Mouse (Mus musculus) layer of hippocampus, postnatal 10 days (tissue): Measurements from ENCODE around the gene Ppp1r1a. TPM values are rescaled to one million over a fixed set of nuclear protein-coding genes. Genes with fewer than 3 reads are reported as not detected.

Source experiments
- DNase-seq, 2 experiments: peaks; one replicate each; pipeline ENCODE4 v3.0.0; 2021; ENCODE audit warnings: low spot score in 2 of 2
- total RNA-seq, 2 experiments: library from RNA; stranded (reverse); gene quantifications; 2 replicates each; pipeline ENCODE4 v1.2.3; 2021

Gene Ppp1r1a
- total RNA-seq, 2 experiments from 2014 or later = 147 to 157 TPM

DNA sequence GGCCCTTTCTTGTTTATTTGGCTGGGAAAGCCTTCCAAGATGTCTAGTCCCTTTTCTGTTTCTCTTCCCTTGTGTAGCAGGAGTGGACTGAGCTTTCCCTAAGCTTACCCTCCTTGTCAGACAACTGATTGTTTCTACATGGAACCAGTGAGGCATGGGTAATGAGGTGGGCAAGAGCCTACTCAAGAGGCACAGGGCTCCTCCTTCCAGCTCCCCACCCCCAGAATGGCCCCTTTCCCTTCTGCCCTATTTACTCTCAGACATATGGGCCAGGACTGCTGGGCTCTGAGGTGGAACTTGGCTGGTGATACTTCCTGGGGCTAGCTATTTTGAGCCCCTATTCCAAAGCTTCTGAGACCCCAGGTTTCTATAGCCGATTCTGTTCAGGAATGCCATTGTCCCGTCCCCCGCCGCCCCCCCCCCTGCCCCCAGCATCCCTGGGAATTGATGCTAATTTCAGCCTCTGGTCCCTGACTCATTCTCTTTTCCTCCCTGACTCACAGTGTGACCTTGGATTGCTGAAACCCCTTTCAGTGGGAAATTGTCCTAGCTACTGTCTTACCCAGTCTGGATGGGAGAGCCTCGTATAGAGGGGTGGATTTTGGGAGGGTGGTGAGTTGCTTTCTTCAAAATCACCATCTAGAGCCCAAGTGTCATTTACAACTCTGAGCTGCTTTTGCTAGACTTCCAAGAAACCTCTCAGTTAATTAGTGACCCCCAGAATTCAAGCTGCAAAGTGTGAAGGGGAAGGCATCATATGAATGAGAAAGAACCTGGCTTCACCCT lies 19.0 kb downstream of the Ppp1r1a start:
- DNase-seq = no peak

DNA sequence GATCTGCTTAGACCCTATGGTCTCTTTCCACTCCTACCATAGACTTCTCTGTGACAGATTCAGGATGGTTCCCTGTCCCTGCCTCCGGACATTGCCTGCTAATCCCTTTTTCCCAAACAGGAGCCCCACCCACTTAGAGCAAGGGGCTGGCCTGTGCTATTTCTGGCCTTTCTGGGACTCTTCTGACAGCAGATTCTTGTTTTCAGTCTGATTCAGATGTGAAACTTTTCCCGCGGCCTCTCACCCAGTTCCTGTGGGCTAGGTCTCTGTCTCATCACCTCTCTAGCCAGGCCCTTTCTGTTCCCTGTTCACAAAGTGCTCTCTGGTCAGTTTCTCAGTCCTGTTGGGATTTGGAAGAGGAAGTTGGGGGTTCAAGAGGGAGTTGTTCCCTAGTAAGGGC lies 22.9 kb downstream of the Ppp1r1a start:
- peak; percentile 4 to 13 for DNase-seq

DNA sequence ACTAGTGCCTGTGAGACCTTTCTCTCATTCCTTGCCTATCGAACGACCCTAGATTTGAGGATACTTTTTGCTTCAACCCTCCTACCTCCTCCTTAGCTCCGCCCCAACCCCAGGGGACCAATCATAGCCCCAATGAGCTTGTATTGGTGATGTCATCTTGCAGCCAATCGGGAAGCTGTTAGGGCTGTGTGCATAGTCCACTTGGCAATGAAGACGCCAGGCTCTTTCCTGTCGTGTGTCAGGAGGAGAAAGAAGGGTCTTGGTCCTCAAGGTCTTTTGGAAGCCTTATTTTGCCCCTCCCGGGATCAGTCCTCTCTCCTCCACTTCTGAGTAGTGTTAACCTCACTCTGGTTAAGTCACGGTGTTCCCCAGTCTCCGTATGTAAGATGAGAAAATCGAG lies 23.7 kb downstream of the Ppp1r1a start:
- peak; percentile 68 to 79 for DNase-seq

DNA sequence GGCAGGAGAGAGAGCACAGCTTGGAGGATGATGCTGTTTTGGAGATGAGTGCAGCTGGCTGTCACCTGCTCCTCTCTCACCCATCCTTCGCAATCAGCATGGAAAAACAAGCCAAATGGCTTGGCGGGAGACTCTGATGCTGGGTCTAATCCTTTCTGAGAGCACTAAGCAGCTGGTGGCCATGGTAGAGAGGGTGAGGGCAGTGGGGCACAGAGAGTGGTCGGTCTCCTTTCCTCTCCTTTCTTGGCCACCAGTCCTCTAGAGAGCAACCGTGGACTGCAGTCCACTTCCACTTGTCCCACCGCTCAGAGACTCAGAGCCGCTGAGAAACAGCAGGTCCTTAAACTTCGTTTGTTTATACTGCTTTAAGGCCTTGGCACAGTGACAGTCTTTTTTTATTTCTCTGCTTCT lies 24.2 kb downstream of the Ppp1r1a start:
- DNase-seq = peak in 1 of 2 experiments; percentile 41

DNA sequence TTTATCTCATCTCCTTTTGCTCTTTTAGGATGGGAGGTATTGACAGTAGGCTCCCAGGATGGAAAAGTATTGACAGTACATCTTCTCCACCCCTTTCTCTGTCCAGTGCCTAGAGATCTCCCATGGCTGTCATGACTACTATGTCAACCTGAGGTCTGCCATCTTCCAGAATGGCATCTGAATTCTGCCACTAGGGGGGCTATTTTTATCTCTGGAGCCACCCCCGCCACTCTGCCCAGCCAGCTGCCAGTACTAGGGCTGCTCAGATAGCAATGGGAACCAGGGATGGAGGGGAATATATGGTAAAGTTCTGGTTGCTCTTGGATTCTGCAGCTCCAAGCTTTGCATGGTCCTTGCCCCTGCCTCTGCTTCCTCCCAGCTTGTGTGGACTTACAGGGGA lies 26.2 kb downstream of the Ppp1r1a start:
- peak in 1 of 2 experiments; percentile 34 for DNase-seq

DNA sequence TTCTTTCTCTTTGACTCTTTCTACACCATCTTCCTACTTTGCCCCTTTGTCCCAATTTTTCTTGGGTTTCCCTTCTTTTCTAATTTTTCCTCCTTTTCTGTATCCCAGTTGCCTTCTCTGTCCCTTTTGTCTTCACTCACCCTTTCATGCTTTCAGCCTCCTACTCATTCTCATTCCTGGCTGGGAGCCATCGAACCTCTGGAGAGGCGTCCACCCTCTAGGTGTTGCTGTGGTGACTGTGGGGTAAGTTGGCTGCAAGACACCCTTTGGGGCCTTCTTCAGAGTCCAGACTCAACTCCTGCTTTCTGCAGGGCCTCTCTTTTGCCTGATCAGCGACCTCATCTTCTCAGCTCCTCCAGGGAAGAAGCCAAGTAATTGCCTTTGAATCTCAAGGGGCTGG lies 28.5 kb downstream of the Ppp1r1a start:
- DNase-seq = no peak

DNA sequence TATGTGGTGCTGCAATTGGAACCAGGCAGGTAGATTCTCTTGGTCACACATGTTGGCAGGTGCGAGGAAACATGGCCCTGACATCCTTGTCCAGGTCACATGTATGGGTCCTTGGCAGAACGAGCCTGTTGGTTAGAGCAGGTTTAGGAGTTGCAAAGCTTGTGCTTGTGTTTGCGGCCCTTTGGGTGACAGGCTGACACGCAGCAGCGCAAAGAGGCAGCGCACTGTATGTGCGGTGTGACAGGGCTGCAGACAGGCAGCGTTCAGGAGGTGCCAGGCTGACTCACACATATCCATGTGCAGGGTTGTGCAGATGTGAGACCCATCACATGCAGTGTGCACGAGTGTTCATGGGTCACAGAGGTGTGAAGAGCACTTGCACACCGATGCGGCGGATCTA lies 34.1 kb downstream of the Ppp1r1a start:
- DNase-seq = peak in 1 of 2 experiments; percentile 45

DNA sequence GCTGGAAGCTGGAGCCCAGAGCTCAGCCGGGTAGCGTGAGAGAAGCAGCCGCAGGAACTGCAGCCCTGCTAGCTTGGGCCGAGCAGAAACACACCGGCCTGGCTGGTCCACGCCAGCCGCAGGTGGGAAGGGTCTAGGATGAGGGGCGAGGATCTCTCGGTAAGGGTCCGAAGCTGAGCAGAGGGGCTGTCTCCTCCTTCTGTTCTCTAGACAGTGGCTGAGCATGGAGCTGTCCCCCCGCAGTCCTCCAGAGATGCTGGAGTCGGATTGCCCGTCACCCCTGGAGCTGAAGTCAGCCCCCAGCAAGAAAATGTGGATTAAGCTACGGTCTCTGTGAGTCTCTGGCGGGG lies 34.6 kb downstream of the Ppp1r1a start:
- DNase-seq = no peak

DNA sequence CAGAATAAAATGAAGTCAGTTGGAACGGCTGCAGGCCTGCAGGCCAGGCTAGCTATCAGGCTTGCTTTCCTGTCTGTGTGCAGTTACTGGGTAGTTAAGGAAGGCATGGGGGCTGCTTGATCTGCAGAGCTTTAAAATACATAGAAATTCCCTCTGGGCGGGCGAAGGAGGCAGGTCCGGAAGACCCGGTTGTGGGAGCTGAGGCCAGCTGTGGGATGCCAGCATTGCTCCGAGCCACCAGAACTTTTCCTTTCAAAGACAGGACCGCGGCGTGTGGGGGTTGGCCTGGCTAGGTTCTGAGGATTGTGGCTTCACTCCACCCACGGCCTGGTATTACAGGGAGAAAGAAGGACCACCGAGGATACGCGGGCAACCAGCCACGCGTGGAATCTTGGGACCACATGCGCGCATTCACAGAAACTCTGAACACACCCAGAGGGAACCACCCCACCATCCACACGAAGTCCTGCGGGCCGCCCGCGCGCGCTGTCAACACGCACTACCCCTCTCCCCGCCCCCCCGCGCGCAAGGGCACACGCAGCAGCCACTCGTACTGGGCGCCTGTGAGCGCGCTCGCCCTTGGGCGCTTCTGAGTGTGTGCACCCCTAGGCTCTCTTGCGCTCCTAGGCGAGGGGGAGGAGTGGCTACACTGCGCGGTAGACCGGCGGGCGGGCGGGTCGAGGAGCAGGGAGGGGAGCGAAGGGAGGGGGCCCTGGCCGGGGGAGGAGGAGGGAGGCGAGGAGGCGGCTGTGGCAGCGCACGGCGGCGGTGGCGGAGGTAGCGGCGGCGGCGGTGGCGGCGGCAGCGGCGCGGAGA lies 35.2 kb downstream of the Ppp1r1a start, which contains the start of gene Pde1b:
Pde1b (plus strand) TSS at position 600 of the 816 bp plus-strand sequence.
- peak; percentile 57 to 69 for DNase-seq

DNA sequence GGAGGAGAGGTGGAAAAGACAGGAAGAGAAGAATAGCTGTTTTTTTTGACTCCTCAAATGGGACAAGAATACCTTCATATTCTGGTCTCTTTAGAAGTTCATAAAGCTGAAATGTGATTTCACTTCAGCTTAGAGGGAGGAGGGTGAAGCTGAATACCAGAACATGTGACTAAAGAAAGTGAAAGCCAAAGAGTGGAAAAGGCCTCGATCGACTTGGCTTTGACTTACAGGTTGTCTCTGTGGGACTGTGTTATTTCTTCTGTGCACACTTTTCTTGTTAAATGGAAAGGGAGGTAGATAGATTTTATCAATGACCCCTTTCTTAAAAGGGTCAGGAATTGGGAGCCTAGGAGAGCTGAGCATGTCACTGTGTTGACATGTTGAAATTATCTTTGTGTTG lies 36.6 kb downstream of the Ppp1r1a start:
- no peak for DNase-seq

DNA sequence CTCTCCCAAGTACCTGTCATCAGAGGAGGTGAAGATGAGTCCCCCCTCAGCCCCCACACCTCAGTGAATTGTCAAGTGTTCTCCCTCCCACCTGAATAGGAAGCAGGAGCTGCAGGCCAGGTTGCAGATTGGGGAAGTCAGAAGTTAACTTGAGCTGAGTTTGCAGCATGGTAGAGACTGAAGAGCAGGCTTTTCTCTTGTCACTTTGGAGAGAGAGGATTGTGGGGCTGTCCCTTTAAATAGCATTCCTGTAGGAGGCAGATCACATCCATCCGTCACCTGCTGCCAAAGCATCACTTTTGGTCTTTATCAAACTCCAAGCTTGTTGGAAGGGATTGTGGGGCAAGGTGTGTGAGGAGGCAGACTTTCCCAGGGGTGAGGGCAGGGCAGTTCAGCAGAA lies 37.1 kb downstream of the Ppp1r1a start:
- DNase-seq = no peak

DNA sequence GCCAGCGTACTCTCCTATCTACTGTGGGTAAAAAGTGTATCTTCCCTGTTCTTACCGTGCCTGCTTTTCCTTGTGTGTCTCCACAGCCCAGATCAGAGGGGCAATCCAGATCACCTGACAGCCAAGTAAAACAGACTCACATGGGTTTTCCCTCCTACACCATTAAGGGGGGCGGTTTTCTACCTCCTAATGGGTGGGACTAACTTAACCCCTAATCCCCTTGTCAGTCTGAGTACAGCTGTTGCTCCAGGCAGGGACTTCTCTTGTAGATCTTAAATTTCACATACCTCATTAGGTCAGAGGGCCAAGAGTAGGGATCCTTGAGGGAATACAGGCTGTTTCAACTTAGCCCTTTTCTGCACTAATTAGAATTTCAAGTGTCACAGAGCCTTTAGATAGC lies 39.6 kb downstream of the Ppp1r1a start:
- DNase-seq = no peak

DNA sequence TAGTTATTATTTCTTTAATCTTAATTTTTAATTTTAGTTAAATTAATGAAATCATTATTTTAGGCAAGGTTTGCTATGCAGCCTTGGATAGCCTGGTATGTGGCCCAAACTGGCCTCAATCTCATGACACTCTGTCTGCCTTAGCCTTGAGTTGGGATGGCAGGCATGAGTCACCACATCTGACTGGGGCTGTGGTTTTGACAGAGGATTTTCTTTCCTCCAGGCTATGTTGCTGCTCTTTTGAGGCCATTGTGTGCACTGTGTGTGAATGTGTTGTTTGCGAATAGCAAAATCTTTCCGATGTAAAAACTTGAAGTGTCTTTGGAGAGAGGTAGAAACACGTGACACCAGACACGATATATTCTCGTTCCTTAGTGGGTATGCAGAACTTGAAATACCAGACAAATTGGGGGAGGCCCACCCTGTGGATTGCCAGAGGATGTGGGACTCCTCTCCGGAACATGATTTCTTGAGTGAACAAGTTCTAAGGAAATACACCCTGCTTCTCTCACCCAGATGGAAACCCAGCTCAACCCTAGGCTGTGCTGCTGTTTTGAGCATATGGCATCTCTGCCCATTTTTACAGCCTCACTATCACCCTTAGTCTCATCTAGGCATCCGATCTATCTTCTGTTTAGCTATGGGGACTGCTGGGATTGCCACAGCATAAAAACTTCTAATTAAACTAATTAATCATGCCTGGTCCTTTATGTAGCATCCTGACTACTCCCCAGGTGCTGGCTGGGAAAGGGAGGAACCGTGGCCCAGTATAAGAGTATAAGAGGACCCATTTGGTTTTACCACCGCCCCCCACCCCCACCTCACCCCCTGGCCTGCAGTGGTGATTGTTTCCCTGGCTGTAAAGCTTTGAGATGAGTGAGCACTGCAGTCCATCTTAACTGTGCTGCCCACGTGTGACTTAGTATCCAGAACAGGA lies 41.3 kb downstream of the Ppp1r1a start:
- DNase-seq = no peak

DNA sequence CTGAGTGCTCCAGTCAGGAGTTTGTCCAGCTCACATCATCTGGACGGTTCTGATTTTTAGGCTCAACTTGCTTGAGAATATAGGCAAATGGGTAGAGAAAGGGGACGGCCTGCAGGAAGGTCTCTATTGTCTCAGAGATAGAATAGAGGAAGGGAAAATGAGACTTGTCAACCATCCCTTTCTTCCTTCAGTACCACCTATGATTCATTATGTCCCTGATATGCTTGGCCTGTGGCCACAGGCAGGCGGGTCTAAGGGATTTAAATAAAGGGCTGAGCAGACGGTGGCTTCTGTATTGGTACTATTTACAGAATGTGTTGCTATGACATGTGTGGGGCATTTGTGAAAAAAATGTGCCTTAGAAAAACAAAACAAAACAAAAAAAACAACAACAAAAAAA lies 49.5 kb downstream of the Ppp1r1a start:
- DNase-seq = no peak

DNA sequence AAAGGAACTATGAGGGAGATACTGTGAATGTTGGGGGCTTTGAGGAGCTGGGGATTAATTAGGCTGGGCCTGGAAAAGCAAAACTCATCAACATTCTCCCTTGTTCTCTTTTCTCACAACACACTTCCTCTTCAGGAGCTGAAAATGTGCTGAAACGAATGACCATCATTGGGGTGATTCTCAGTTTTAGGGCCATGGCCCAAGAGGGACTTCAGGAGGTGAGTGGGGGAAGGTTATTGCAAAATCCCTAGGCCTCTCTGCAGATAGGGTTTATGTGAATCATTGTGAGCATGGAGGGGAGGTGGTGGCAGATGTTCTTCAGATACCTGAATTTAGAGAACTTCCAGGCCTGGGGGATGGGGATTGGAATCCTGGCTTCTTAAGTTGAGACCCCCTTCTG lies 51.1 kb downstream of the Ppp1r1a start:
- DNase-seq = no peak

DNA sequence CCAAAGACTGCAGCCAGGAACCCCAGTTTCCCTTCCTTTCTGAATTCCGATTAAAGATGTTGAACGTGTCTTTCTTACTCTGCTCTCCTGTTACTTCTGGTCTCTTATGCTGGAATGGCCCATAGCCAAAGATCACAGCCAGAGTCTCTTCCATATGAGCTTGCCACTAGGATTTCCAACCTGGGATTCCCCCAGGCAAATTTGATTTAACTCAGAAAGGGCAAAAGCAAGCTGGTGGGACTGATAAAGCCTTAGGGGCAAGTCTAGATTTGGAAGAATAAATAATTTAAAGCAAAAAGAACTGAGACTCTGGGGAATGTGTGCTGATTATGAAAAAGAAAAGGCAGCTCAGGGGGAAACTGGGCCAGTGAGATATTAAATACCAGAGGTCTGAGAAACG lies 52.7 kb downstream of the Ppp1r1a start:
- no peak for DNase-seq

DNA sequence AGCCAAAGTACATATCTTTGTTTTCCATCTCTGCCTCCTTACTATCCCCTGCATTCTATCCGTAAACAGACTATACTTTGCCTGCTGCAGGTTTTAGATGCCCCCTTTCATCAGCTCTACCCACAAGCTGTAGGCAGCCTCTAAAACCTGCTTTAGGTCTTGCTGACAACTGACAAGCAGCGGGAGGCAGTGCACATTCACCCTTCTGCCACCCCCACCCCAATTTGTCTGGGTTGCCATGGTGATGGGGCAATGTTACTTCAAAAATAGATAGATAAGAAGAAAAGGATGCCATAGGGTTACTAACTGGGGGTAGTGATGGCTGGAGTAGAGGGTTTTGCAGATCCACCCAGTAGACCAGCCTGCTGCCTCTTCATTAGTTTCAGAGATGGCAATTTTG lies 53.3 kb downstream of the Ppp1r1a start:
- no peak for DNase-seq

DNA sequence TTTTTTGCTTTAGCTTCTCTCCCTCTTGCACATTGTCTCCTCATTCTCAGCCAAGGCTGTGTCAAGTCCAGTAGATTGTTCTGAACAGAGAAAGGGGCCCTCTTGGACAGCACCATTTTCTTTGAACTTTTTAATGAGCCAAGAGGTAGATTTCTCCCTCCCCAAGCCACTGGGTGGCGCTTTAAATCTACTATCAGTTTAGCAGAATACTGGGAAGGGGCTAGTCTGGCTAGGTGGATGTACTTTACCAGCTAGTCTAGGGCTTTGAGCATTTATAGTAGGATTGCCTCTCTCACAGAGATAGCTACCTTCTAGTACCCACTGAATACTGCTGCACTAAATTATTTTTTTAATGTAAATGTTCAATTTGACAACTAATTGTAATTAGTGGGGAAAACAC lies 55.3 kb downstream of the Ppp1r1a start:
- DNase-seq = peak; percentile 54 to 74
